Mouse (Mus musculus): Measurements from ENCODE around the gene Cchcr1. TPM values are rescaled to one million over a fixed set of nuclear protein-coding genes. Genes with fewer than 3 reads are reported as not detected.
"Not testable (repeated sequence)": the region's sequence is repeated elsewhere in the genome, so short reads cannot be mapped to it uniquely, and the experiment has no call there.

Cchcr1 gene
- 5.1 and 7.9 TPM in 2 replicates for polyA plus RNA-seq (2015; fragmentation: Nextera tagmentation; extraction: Ambion mirVana)

GRCm38 (mm10) chr17:35516652-35517500 lies at the start of gene Cchcr1, which contains the start of gene Tcf19:
Cchcr1 (plus strand) TSS chr17:35517100.
Tcf19 (minus strand) TSS chr17:35516824.
- Histone ChIP-seq H3K9me3 (replicated peaks) (no peaks in the 10 kb centered on the region), H3K4me1 (peaks cover 20% of the 10 kb centered on the region), H3K9ac (replicated peaks) (peak within 1 kb of the TSS; percentile 47), H3K4me3 (replicated peaks) (peak within 1 kb of the TSS; percentile 59), H3K4me2 (peak within 1 kb of the TSS; percentile 93), H3K36me3 (no peaks in the 10 kb centered on the region), H3K27me3 (replicated peaks) (0 out of 2 replicates have a peak, but pooled peaks cover 9% of the 10 kb centered on the region), H3K27ac (replicated peaks) (0 out of 2 replicates have a peak within 1 kb of the TSS, but pooled peaks have one; percentile 28)
- peak; percentile 96 for ATAC-seq (ENCODE audit: low FRiP score)
- WGBS, result 1% methylated on average over 67 of the region's 67 CpGs

- H3K27me3 ChIP-seq (replicated peaks), result peaks cover 27% of the 10 kb centered on the region
- H3K4me1 ChIP-seq, result peaks cover 12% of the 10 kb centered on the region
- H3K9me3 ChIP-seq (replicated peaks); H3K36me3 ChIP-seq; H3K4me2 ChIP-seq; ATAC-seq (ENCODE audit: low FRiP score); H3K4me3 ChIP-seq (replicated peaks); H3K9ac ChIP-seq (replicated peaks); H3K27ac ChIP-seq (replicated peaks): not testable (repeated sequence)
- 64% methylated on average over 3 of the region's 3 CpGs for WGBS
Observed at GRCm38 (mm10) chr17:35468936-35469335, 48.0 kb upstream of the Cchcr1 start.

- peak within 1 kb of the TSS; percentile 69 for H3K4me2 ChIP-seq
- peak within 1 kb of the TSS; percentile 42 for H3K4me3 ChIP-seq (replicated peaks)
- H3K9me3 ChIP-seq (replicated peaks), result no peaks in the 10 kb centered on the region
- H3K27ac ChIP-seq (replicated peaks), result no peak within 1 kb of the TSS
- H3K9ac ChIP-seq (replicated peaks), result 0 out of 2 replicates have a peak within 1 kb of the TSS, but pooled peaks have one; percentile 7
- H3K36me3 ChIP-seq, result no peaks in the 10 kb centered on the region
- 1% methylated on average over 80 of the region's 80 CpGs for WGBS
- peaks cover 27% of the 10 kb centered on the region for H3K27me3 ChIP-seq (replicated peaks)
- ATAC-seq (ENCODE audit: low FRiP score), result no peak
- H3K4me1 ChIP-seq, result peaks cover 12% of the 10 kb centered on the region
Observed at GRCm38 (mm10) chr17:35469842-35470751, 46.8 kb upstream of the Cchcr1 start, which contains the start of gene H2-Q10. H2-Q10 (plus strand) TSS chr17:35470089.

GRCm38 (mm10) chr17:35484066-35484465 lies 32.8 kb upstream of the Cchcr1 start:
- WGBS, result 4% methylated on average over 9 of the region's 9 CpGs
- ATAC-seq (ENCODE audit: low FRiP score), result no peak

GRCm38 (mm10) chr17:35485702-35486101 lies 31.2 kb upstream of the Cchcr1 start:
- Histone ChIP-seq H3K27me3 (replicated peaks) (no peaks in the 10 kb centered on the region), H3K36me3 (no peaks in the 10 kb centered on the region), H3K4me1 (0 out of 2 replicates have a peak, but pooled peaks cover 5% of the 10 kb centered on the region), H3K9me3 (replicated peaks) (no peaks in the 10 kb centered on the region), H3K4me3 (replicated peaks) (no peak overlapping the region), H3K27ac (replicated peaks) (no peak overlapping the region), H3K4me2 (no peak overlapping the region), H3K9ac (replicated peaks) (no peak overlapping the region)
- WGBS, result 28% methylated on average over 4 of the region's 4 CpGs
- no peak for ATAC-seq (ENCODE audit: low FRiP score)

More at GRCm38 (mm10) chr17:35484066-35484465, 32.8 kb upstream of the Cchcr1 start:
- no peak overlapping the region for H3K27ac ChIP-seq (replicated peaks)
- no peaks in the 10 kb centered on the region for H3K27me3 ChIP-seq (replicated peaks)
- no peaks in the 10 kb centered on the region for H3K36me3 ChIP-seq
- H3K9me3 ChIP-seq (replicated peaks), result no peaks in the 10 kb centered on the region
- H3K4me2 ChIP-seq, result no peak overlapping the region
- H3K4me3 ChIP-seq (replicated peaks), result no peak overlapping the region
- H3K9ac ChIP-seq (replicated peaks), result no peak overlapping the region
- H3K4me1 ChIP-seq, result no peaks in the 10 kb centered on the region

- Histone ChIP-seq H3K4me2 (no peak overlapping the region), H3K27me3 (replicated peaks) (no peaks in the 10 kb centered on the region), H3K4me3 (replicated peaks) (no peak overlapping the region), H3K27ac (replicated peaks) (no peak overlapping the region), H3K9ac (replicated peaks) (no peak overlapping the region), H3K4me1 (0 out of 2 replicates have a peak, but pooled peaks cover 5% of the 10 kb centered on the region), H3K36me3 (no peaks in the 10 kb centered on the region), H3K9me3 (replicated peaks) (no peaks in the 10 kb centered on the region)
- WGBS, result 69% methylated on average over 10 of the region's 10 CpGs
- ATAC-seq (ENCODE audit: low FRiP score), result no peak
Observed at GRCm38 (mm10) chr17:35486726-35487125, 30.2 kb upstream of the Cchcr1 start.

GRCm38 (mm10) chr17:35488041-35488440 lies 28.9 kb upstream of the Cchcr1 start:
- H3K9me3 ChIP-seq (replicated peaks), result no peaks in the 10 kb centered on the region
- 0 out of 2 replicates have a peak, but pooled peaks cover 5% of the 10 kb centered on the region for H3K4me1 ChIP-seq
- H3K36me3 ChIP-seq, result no peaks in the 10 kb centered on the region
- H3K4me3 ChIP-seq (replicated peaks), result no peak overlapping the region
- H3K4me2 ChIP-seq, result no peak overlapping the region
- no peaks in the 10 kb centered on the region for H3K27me3 ChIP-seq (replicated peaks)
- 95% methylated on average over 2 of the region's 2 CpGs for WGBS
- no peak overlapping the region for H3K9ac ChIP-seq (replicated peaks)
- no peak for ATAC-seq (ENCODE audit: low FRiP score)
- no peak overlapping the region for H3K27ac ChIP-seq (replicated peaks)

GRCm38 (mm10) chr17:35490320-35490719 lies 26.6 kb upstream of the Cchcr1 start:
- no peak overlapping the region for H3K4me2 ChIP-seq
- 30% methylated on average over 5 of the region's 5 CpGs for WGBS
- H3K4me1 ChIP-seq, result 0 out of 2 replicates have a peak, but pooled peaks cover 5% of the 10 kb centered on the region
- no peak overlapping the region for H3K4me3 ChIP-seq (replicated peaks)
- ATAC-seq (ENCODE audit: low FRiP score), result no peak
- H3K9ac ChIP-seq (replicated peaks), result no peak overlapping the region
- no peak overlapping the region for H3K27ac ChIP-seq (replicated peaks)
- no peaks in the 10 kb centered on the region for H3K36me3 ChIP-seq
- H3K27me3 ChIP-seq (replicated peaks), result no peaks in the 10 kb centered on the region
- no peaks in the 10 kb centered on the region for H3K9me3 ChIP-seq (replicated peaks)

- WGBS, result 96% methylated on average over 7 of the region's 7 CpGs
- no peaks in the 10 kb centered on the region for H3K27me3 ChIP-seq (replicated peaks)
- peaks cover 1% of the 10 kb centered on the region; the same call in 1 of the 2 replicates for H3K4me1 ChIP-seq
- no peak overlapping the region for H3K4me3 ChIP-seq (replicated peaks)
- no peak for ATAC-seq (ENCODE audit: low FRiP score)
- no peaks in the 10 kb centered on the region for H3K36me3 ChIP-seq
- no peak overlapping the region for H3K9ac ChIP-seq (replicated peaks)
- H3K9me3 ChIP-seq (replicated peaks), result no peaks in the 10 kb centered on the region
- no peak overlapping the region for H3K27ac ChIP-seq (replicated peaks)
- no peak overlapping the region for H3K4me2 ChIP-seq
Observed at GRCm38 (mm10) chr17:35497124-35497523, 19.8 kb upstream of the Cchcr1 start.

GRCm38 (mm10) chr17:35502226-35502625 lies 14.7 kb upstream of the Cchcr1 start:
- Histone ChIP-seq H3K36me3 (no peaks in the 10 kb centered on the region), H3K4me1 (peaks cover 2% of the 10 kb centered on the region; the same call in 1 of the 2 replicates), H3K4me3 (replicated peaks) (no peak overlapping the region), H3K27ac (replicated peaks) (no peak overlapping the region), H3K9ac (replicated peaks) (no peak overlapping the region), H3K27me3 (replicated peaks) (peaks cover 17% of the 10 kb centered on the region), H3K9me3 (replicated peaks) (no peaks in the 10 kb centered on the region), H3K4me2 (no peak overlapping the region)
- no peak for ATAC-seq (ENCODE audit: low FRiP score)
- WGBS, result 6% methylated on average over 6 of the region's 6 CpGs

- H3K4me3 ChIP-seq (replicated peaks), result no peak overlapping the region
- WGBS, result 58% methylated on average over 5 of the region's 5 CpGs
- H3K27me3 ChIP-seq (replicated peaks), result peaks cover 22% of the 10 kb centered on the region
Observed at GRCm38 (mm10) chr17:35502762-35503161, 14.1 kb upstream of the Cchcr1 start.

More at GRCm38 (mm10) chr17:35502762-35503161, 14.1 kb upstream of the Cchcr1 start:
- H3K4me1 ChIP-seq, result peaks cover 2% of the 10 kb centered on the region; the same call in 1 of the 2 replicates
- no peak overlapping the region for H3K9ac ChIP-seq (replicated peaks)
- H3K36me3 ChIP-seq, result no peaks in the 10 kb centered on the region
- no peaks in the 10 kb centered on the region for H3K9me3 ChIP-seq (replicated peaks)
- H3K27ac ChIP-seq (replicated peaks), result no peak overlapping the region
- no peak overlapping the region for H3K4me2 ChIP-seq
- ATAC-seq (ENCODE audit: low FRiP score), result no peak

Data from neural tube, embryonic 15.5 days (tissue).